ENCODE assay signal across 8 mouse cellular contexts in the genomic region with DNA sequence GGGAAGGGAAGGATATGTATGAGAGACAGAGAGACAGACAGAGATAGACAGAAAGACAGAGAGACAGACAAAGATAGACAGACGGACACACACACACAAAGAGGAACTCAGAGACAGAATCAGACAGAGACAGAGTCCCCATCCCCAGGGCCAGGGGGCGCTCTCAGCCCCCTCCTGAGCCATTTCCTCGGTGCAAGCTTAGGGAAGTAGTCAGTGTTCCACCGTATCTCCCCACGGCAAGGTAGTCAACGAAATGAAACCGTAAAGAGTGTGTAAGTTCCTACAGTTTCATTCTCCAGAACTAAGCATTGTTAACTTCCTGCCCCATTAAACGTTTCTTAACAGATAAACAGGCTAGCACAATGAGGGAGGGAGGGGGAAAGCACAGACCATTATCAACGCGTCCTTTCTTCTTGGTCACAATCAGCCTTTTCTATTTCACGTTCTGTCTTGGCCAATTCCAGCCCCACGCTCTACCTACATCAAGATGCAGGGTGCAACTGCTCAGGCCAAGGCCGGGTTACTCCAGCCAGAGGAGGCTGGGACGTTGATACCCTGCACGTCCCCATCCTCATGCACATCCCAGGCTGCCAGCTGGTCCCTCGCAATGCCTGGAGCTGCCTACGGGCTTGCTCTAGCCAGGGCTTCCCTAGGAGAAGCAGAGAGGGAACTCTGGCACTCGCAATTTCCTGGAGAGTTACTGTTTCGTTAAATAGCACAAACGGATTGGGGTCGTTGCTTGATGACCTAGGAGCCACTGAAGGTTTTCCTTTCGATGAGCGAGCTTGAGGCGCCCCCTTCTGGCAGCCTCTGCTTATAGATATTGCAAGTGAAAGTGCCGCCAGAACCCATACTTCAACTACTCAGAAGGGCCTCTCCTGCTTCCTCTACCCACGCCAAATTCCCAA. TPM values are rescaled to one million over a fixed set of nuclear protein-coding genes. Genes with fewer than 3 reads are reported as not detected.
DNase-seq lines count a peak whose midpoint lies in the region; ATAC-seq lines count a peak whose summit lies in the region.

No protein-coding gene starts in this region.

- no peaks in the 10 kb centered on the region for H3K36me3 ChIP-seq in intestine, embryonic 14.5 days (ENCODE audit: control insufficient read depth, insufficient read depth, low read length)

- H3K27ac ChIP-seq in intestine, embryonic 14.5 days (ENCODE audit: low read depth): no peak overlapping the region

- H3K4me2 ChIP-seq in intestine, embryonic 14.5 days (ENCODE audit: low read length): peak overlapping the region; percentile 63

- WGBS in intestine, embryonic 14.5 days: 8% methylated on average over 26 of the region's 26 CpGs

- DNase-seq in adrenal gland, adult 2 months: peak; percentile 82
- DNase-seq in embryo, embryonic 10.5 days (ENCODE audit: low spot score): peak; percentile 95
- peak; percentile 71 for DNase-seq in gastrocnemius, postnatal 25 days
- peak; percentile 93 for DNase-seq in intestine, embryonic 14.5 days (ENCODE audit: low spot score)
- DNase-seq in left cerebral cortex, postnatal 25 days (ENCODE audit: low spot score in 2 of 2): peak; percentile 76 to 84
- peak; percentile 85 for DNase-seq in mesoderm, embryonic 11.5 days (ENCODE audit: low read depth, low spot score)
- peak; percentile 72 for DNase-seq in right cerebral cortex, postnatal 25 days
- peak; percentile 80 for DNase-seq in yolk sac, embryonic 10.5 days (ENCODE audit: low spot score)

- no peaks in the 10 kb centered on the region for H3K27me3 ChIP-seq in intestine, embryonic 14.5 days (replicated peaks; ENCODE audit: control insufficient read depth, insufficient read depth, low read length)

- peak overlapping the region; percentile 30 for H3K4me3 ChIP-seq in intestine, embryonic 14.5 days (ENCODE audit: low read depth, low read length)

- H3K9me3 ChIP-seq in intestine, embryonic 14.5 days (ENCODE audit: control insufficient read depth, low read length): no peaks in the 10 kb centered on the region

- intact Hi-C loops in left cerebral cortex, postnatal 25 days (cut with DNase I): loop anchor here (1.0 to 2.0 kb wide), 2 partner anchors 36 to 226 kb away; partner anchors contain the start of genes Car7 and Nae1

- H3K9ac ChIP-seq in intestine, embryonic 14.5 days (ENCODE audit: low read length): no peak overlapping the region

- H3K4me1 ChIP-seq in intestine, embryonic 14.5 days (replicated peaks; ENCODE audit: control insufficient read depth, insufficient read depth, low read length): no peaks in the 10 kb centered on the region

- ATAC-seq in intestine, embryonic 14.5 days (replicated peaks; ENCODE audit: low FRiP score, low TSS enrichment, low read depth): peak; percentile 63

RNA-seq across cellular contexts. Expression of gene Pdp2, which starts 20.6 kb away (rescaled TPM):
- total RNA-seq in adrenal gland, adult 2 months (2021): 10 to 100 TPM; 30.7 to 37.3 TPM
- polyA plus RNA-seq in adrenal gland, adult 2 months (2012; rRNA removed): 6.5 and 7.6 TPM in 2 replicates
- 1 to 10 TPM; 2.8 to 2.9 TPM for total RNA-seq in gastrocnemius, postnatal 25 days (2021)
- 13.4 and 14.9 TPM in 2 replicates for polyA plus RNA-seq in intestine, embryonic 14.5 days (2014; fragmentation: Nextera tagmentation; extraction: Ambion mirVana)
- 1 to 10 TPM; 7.6 to 8.4 TPM for total RNA-seq in left cerebral cortex, postnatal 25 days (2021)

RNA-seq across cellular contexts. Expression of gene Car7, which starts 36.2 kb away (rescaled TPM):
- 1 to 10 TPM; 1.9 to 4.2 TPM for total RNA-seq in adrenal gland, adult 2 months (2021)
- polyA plus RNA-seq in adrenal gland, adult 2 months (2012; rRNA removed): 13.4 and 14.5 TPM in 2 replicates
- 1 to 10 TPM; 1.0 to 1.2 TPM for total RNA-seq in gastrocnemius, postnatal 25 days (2021)
- 0.92 and 2.0 TPM in 2 replicates for polyA plus RNA-seq in intestine, embryonic 14.5 days (2014; fragmentation: Nextera tagmentation; extraction: Ambion mirVana)
- 10 to 100 TPM; 28.9 to 30.7 TPM for total RNA-seq in left cerebral cortex, postnatal 25 days (2021)

RNA-seq across cellular contexts. Expression of gene Nae1, which starts 36.3 kb away (rescaled TPM):
- total RNA-seq in adrenal gland, adult 2 months (2021): 10 to 100 TPM; 31.1 to 40.8 TPM
- polyA plus RNA-seq in adrenal gland, adult 2 months (2012; rRNA removed): 1.1 and 2.0 TPM in 2 replicates
- total RNA-seq in gastrocnemius, postnatal 25 days (2021): 10 to 100 TPM; 19.7 to 22.8 TPM
- polyA plus RNA-seq in intestine, embryonic 14.5 days (2014; fragmentation: Nextera tagmentation; extraction: Ambion mirVana): 85.8 and 98.9 TPM in 2 replicates
- 10 to 100 TPM; 44.5 to 50.5 TPM for total RNA-seq in left cerebral cortex, postnatal 25 days (2021)

RNA-seq across cellular contexts. Expression of gene Cdh16, which starts 53.5 kb away (rescaled TPM):
- not detected for total RNA-seq in adrenal gland, adult 2 months (2021)
- not detected in 2 replicates for polyA plus RNA-seq in adrenal gland, adult 2 months (2012; rRNA removed)
- not detected for total RNA-seq in gastrocnemius, postnatal 25 days (2021)
- 0.15 and 0.42 TPM in 2 replicates for polyA plus RNA-seq in intestine, embryonic 14.5 days (2014; fragmentation: Nextera tagmentation; extraction: Ambion mirVana)
- not detected for total RNA-seq in left cerebral cortex, postnatal 25 days (2021)

Comparison
In these comparisons a context has a peak if more than half of its experiments do, and no peak if none do; other contexts are left out.
1. RNA of gene Car7, which starts 36.2 kb away (total RNA-seq): 28.9 to 30.7 TPM in left cerebral cortex, postnatal 25 days; 1.9 to 4.2 TPM in adrenal gland, adult 2 months and 1.0 to 1.2 TPM in gastrocnemius, postnatal 25 days; every median in the first group is over 4 times any median in the second.
2. Peak in every context shown above with its lines, with median percentiles within 50 percentile points of each other: DNase-seq.